Mouse (Mus musculus): ENCODE data around the gene Tac2.

GRCm38 (mm10) chr10:127755770-127756468 lies 31.6 kb downstream of the Tac2 start:
- TF ChIP-seq CTCF (IDR thresholded peaks at IDR 0.05; ENCODE audit: low read depth) = no peak
- TF ChIP-seq EP300 (IDR thresholded peaks at IDR 0.05; ENCODE audit: low read depth) = no peak
